Mouse (Mus musculus) C2C12 (cell line): ENCODE results near the gene Omg.

Experiments
- CTCF ChIP-seq: IDR thresholded peaks from one replicate; pipeline ENCODE4 v1.5.1; 2011; ENCODE audit not compliant: control insufficient read depth, insufficient read depth, insufficient read length
- MAX ChIP-seq: IDR thresholded peaks from one replicate; pipeline ENCODE4 v1.6.1; 2011; ENCODE audit warnings: mild to moderate bottlenecking, control low read depth

DNA sequence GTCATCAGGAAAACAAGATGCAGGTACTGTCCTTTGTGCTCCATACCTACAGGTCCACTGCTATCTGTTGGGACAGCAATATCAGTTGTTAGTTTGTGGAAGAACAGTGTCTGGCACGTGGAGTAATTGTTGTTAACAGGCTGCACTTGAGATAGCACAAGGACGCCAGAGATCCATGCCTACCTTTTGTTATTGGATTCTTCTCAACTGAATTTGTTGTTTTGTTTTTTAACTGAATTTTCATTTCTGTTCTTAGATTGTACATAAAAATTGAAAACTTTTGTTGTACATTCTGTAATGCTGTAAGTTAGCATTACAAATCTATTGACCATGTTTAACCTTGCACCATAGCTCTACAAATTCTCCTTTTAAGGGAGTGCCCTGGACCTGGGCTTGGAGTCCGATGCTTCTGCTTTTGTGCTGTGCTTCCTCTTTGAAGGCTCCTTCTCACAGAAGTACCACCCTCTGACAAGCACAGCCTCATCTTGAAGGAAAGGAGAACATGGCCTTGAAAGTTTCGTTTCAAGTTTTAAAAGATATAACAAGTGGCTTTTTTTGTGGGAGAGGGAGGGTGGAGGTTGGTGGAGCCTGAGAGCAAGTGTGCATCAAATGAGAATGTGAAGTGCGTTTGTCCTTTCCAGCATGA, 24.0 kb upstream of the Omg start:
- no peak for TF ChIP-seq CTCF
- TF ChIP-seq MAX: no peak
